In the genomic region with DNA sequence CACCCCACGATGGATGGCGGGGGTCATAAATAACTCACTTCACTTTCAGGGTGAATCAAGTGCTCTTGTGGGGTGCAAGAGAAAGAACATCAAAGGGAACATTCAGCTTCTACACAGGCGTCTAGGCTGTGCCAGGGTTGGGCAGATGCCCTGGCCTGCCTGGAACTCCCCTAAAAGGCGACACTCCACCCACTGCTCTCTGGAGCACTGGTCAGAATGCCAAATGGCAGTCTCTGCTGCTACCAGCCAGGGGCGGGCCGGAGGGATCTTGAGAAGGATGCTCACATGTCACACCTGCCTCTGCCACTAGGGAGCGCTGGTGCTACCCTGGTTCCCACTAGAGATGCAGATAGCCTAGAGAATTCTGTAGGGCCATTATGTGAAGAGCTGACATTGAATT, we compare ENCODE assay signal across 9 mouse cellular contexts.
DNase-seq lines count a peak whose midpoint lies in the region; ATAC-seq and TF ChIP-seq lines count a peak whose summit lies in the region.
"Had no signal": no experiment of that assay in that cellular context is flagged by ENCODE, and none has a peak within 500 bp of the region (broad histone marks: within the 10 kb centered on the region; RNA-seq: fewer than 3 reads in every experiment).

No protein-coding gene starts in this region.

- peak; percentile 66 for TF ChIP-seq CTCF in heart, postnatal 0 days (IDR thresholded peaks at IDR 0.05; ENCODE audit: low read depth)

- no peak for TF ChIP-seq EP300 in heart, postnatal 0 days (IDR thresholded peaks at IDR 0.05; ENCODE audit: low read depth)

- WGBS in hindbrain, embryonic 11.5 days, result 68% methylated on average over 7 of the region's 7 CpGs
- 69% methylated on average over 7 of the region's 7 CpGs for WGBS in hindbrain, embryonic 12.5 days
- WGBS in embryonic facial prominence, embryonic 10.5 days, result 65% methylated on average over 7 of the region's 7 CpGs
- 63% methylated on average over 7 of the region's 7 CpGs for WGBS in heart, postnatal 0 days
- WGBS in neural tube, embryonic 13.5 days, result 40% methylated on average over 7 of the region's 7 CpGs

- peak; percentile 54 for DNase-seq in hindbrain, embryonic 11.5 days (ENCODE audit: low spot score)
- DNase-seq in adrenal gland, postnatal 14 days, result peak; percentile 88
- DNase-seq in embryonic facial prominence, embryonic 10.5 days (ENCODE audit: low spot score), result peak; percentile 53
- DNase-seq in heart, postnatal 0 days (ENCODE audit: low spot score), result no peak
- peak; percentile 65 for DNase-seq in left cerebral cortex, adult 18-20 months (ENCODE audit: low spot score in 2 of 2)

- H3K4me2 ChIP-seq in hindbrain, embryonic 11.5 days (replicated peaks; ENCODE audit: low read depth, low read length), result no peak overlapping the region
- H3K4me2 ChIP-seq in hindbrain, embryonic 12.5 days (replicated peaks), result no peak overlapping the region
- no peak overlapping the region for H3K4me2 ChIP-seq in heart, postnatal 0 days (ENCODE audit: low read depth, low read length)
- no peak overlapping the region for H3K4me2 ChIP-seq in neural tube, embryonic 13.5 days
- H3K4me2 ChIP-seq: limb, embryonic 13.5 days had no signal

- H3K27ac ChIP-seq in hindbrain, embryonic 11.5 days (ENCODE audit: low read depth, low read length), result no peak overlapping the region
- no peak overlapping the region for H3K27ac ChIP-seq in hindbrain, embryonic 12.5 days
- no peak overlapping the region for H3K27ac ChIP-seq in embryonic facial prominence, embryonic 10.5 days (replicated peaks)
- no peak overlapping the region for H3K27ac ChIP-seq in heart, postnatal 0 days (ENCODE audit: low read depth)
- H3K27ac ChIP-seq in neural tube, embryonic 13.5 days (replicated peaks), result no peak overlapping the region
- H3K27ac ChIP-seq: limb, embryonic 13.5 days had no signal

- no peaks in the 10 kb centered on the region for H3K4me1 ChIP-seq in hindbrain, embryonic 11.5 days (replicated peaks; ENCODE audit: control insufficient read depth, insufficient read depth, low read length)
- H3K4me1 ChIP-seq in hindbrain, embryonic 12.5 days, result peaks cover 11% of the 10 kb centered on the region
- peaks cover 18% of the 10 kb centered on the region for H3K4me1 ChIP-seq in embryonic facial prominence, embryonic 10.5 days
- 0 out of 2 replicates have a peak, but pooled peaks cover 2% of the 10 kb centered on the region for H3K4me1 ChIP-seq in heart, postnatal 0 days (ENCODE audit: control insufficient read depth, insufficient read depth)
- H3K4me1 ChIP-seq in neural tube, embryonic 13.5 days (replicated peaks), result peaks cover 34% of the 10 kb centered on the region

- ATAC-seq in hindbrain, embryonic 11.5 days (ENCODE audit: low FRiP score), result no peak
- ATAC-seq in hindbrain, embryonic 12.5 days (ENCODE audit: low FRiP score), result no peak
- no peak for ATAC-seq in heart, postnatal 0 days (ENCODE audit: insufficient read depth, low read depth)
- peak; percentile 69 for ATAC-seq in neural tube, embryonic 13.5 days (ENCODE audit: low read depth)
- no peak for ATAC-seq in inflammation-experienced regulatory T-cells, adult 6 months

- H3K4me3 ChIP-seq in hindbrain, embryonic 11.5 days (ENCODE audit: low read depth, low read length), result no peak overlapping the region
- H3K4me3 ChIP-seq in hindbrain, embryonic 12.5 days, result no peak overlapping the region
- H3K4me3 ChIP-seq in embryonic facial prominence, embryonic 10.5 days, result no peak overlapping the region
- no peak overlapping the region for H3K4me3 ChIP-seq in heart, postnatal 0 days (ENCODE audit: low read depth, low read length)
- H3K4me3 ChIP-seq in neural tube, embryonic 13.5 days, result no peak overlapping the region
- H3K4me3 ChIP-seq: limb, embryonic 13.5 days had no signal

- H3K9me3 ChIP-seq in hindbrain, embryonic 11.5 days (ENCODE audit: control insufficient read depth, low read length), result no peaks in the 10 kb centered on the region
- H3K9me3 ChIP-seq in hindbrain, embryonic 12.5 days (replicated peaks), result no peaks in the 10 kb centered on the region
- no peaks in the 10 kb centered on the region; the same call in 1 of the 2 replicates for H3K9me3 ChIP-seq in embryonic facial prominence, embryonic 10.5 days
- no peaks in the 10 kb centered on the region for H3K9me3 ChIP-seq in heart, postnatal 0 days (replicated peaks; ENCODE audit: control insufficient read depth, low read length)
- H3K9me3 ChIP-seq in neural tube, embryonic 13.5 days, result no peaks in the 10 kb centered on the region

- no peak overlapping the region for H3K9ac ChIP-seq in hindbrain, embryonic 11.5 days (ENCODE audit: low read depth, low read length)
- no peak overlapping the region for H3K9ac ChIP-seq in hindbrain, embryonic 12.5 days
- H3K9ac ChIP-seq in heart, postnatal 0 days (replicated peaks; ENCODE audit: low read depth, low read length), result no peak overlapping the region
- no peak overlapping the region for H3K9ac ChIP-seq in neural tube, embryonic 13.5 days
- H3K9ac ChIP-seq: limb, embryonic 13.5 days had no signal

- no peaks in the 10 kb centered on the region for H3K27me3 ChIP-seq in hindbrain, embryonic 11.5 days (ENCODE audit: control insufficient read depth, insufficient read depth, low read length)
- peaks cover 8% of the 10 kb centered on the region for H3K27me3 ChIP-seq in hindbrain, embryonic 12.5 days
- peaks cover 39% of the 10 kb centered on the region for H3K27me3 ChIP-seq in embryonic facial prominence, embryonic 10.5 days (replicated peaks; ENCODE audit: low read depth, poor library complexity, severe bottlenecking)
- H3K27me3 ChIP-seq in heart, postnatal 0 days (ENCODE audit: control insufficient read depth, insufficient read depth, low read length), result peaks cover 6% of the 10 kb centered on the region; the same call in 1 of the 2 replicates
- 0 out of 2 replicates have a peak, but pooled peaks cover 7% of the 10 kb centered on the region for H3K27me3 ChIP-seq in neural tube, embryonic 13.5 days

- H3K36me3 ChIP-seq in hindbrain, embryonic 11.5 days (ENCODE audit: control insufficient read depth, insufficient read depth, low read length), result no peaks in the 10 kb centered on the region
- H3K36me3 ChIP-seq in hindbrain, embryonic 12.5 days, result no peaks in the 10 kb centered on the region
- no peaks in the 10 kb centered on the region for H3K36me3 ChIP-seq in embryonic facial prominence, embryonic 10.5 days (replicated peaks)
- H3K36me3 ChIP-seq in heart, postnatal 0 days (replicated peaks; ENCODE audit: control insufficient read depth, insufficient read depth, low read length), result no peaks in the 10 kb centered on the region
- H3K36me3 ChIP-seq in neural tube, embryonic 13.5 days, result no peaks in the 10 kb centered on the region
- H3K36me3 ChIP-seq: limb, embryonic 13.5 days had no signal
